Mouse (Mus musculus) adrenal gland (tissue): ENCODE results near the gene Fam83c.

ENCODE experiments used
- intact Hi-C: fragments of 180-260 bp; cut with DNase I; formaldehyde crosslinking; loops from one replicate; pipeline ENCODE4 v1.15.1; 2025

Fam83c gene

DNA sequence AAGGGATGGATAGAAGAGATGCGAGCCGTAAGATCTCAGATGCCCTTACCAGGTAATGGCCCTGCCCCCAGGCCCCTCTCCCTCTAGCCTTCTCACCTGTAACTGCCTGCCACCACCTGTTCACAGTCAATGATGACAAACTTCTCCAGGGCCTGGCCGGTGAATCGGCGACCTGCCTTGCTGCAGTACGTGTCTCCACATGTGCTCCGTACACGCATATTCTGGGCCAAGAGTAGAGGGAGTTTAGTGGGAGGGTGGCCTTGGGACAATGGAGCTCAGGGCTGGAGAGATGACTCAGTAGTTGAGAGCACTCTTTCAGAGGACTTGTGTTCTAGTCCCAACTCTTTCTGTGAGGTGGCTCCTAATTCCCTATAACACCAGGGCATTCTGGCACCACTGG, 3.8 kb downstream of the Fam83c start:
- intact Hi-C loops = no loop called here

DNA sequence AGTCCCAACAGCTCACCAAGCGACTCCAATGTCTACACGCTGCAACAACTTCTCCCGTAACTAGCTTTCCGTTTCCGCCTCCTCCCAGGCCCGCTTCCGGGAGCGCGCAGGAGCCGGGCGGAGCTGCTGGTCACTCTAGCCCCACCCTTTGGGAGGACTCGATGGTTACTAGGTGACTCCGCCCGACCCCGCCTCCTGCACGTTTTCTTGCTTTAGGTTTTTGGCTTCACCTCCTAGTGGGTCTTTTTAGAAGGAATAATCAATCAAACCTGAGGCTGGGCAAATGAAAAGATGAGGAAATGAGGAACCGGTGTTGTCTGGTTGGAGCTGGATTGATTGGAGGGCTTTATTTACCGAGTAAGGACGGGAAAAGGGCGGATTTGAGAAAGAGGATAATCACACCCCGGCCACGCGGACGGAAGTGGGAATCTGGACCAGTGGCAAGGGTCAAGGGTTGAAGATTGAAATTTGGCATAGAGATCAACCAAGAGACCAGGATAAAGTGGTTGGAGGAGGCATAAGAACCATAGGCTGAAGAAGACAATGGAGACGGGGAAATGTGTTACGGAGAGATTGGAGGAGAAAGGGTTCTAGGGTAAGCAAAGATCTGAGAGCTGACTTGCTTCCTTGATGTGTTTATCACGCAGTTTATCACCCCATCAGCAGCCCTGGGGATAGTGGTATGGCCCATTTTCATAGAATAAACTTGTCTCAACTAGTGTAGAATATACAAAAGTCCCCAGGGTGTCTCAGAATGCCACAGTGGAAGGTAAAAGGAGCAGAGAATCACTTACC, 7.8 kb downstream of the Fam83c start, which contains the start of gene Eif6:
Eif6 (minus strand) TSS at position 296 of the 795 bp plus-strand sequence.
- intact Hi-C loops = no loop called here

DNA sequence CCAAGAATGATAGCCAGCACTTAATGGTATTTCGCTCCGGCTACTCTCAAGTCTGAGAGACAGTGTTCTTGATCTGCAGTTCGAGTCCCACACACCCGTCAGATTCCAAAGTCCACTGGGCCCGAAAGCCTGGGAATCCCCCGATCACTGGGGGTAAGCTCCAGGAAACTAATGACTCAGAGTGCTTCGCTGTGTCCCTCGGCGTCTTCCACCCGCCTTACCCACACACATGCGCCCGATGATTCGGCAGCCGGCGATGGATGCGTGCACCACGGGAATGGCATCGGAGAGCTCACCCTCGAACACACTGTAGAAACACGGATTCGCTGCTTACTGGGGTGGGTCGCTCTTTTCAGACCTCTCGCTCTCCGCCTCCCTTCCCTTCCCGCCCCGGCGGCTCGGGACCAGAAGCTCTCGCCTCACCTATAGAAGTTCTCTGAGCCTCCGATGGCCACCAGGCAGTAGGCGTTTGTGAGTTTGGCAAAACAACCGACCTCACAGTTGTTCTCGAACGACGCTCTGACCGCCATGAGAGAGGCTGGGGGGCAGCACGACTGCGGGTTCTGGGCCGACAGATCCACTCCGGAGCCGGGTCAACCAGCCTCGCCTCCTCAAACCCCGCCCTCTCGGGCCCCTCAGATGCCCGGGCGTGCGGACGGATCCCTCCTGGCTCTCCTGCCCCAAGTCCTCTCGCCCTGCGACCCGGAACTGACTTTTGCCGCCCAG, 8.6 kb downstream of the Fam83c start:
- intact Hi-C loops = no loop called here

DNA sequence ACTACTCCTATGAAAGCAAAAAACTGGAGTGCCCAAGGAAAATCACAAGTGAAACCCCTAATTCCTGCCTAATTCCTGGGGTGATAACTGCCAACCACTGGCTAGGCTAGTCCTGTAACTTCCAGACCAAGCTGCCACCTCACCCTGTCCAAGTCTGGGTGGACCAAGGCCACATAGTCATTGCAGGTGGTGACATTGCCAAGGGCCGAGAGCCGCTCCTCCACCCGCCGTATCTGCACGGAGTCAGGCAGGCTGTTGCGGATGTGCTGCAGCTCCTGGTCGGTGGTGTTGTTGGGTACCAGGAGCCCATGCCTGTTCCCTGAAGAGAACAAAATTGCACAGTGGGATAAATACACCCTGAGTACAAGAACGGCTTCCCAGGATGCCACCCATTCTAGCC, 10.9 kb downstream of the Fam83c start:
- intact Hi-C loops = no loop called here

DNA sequence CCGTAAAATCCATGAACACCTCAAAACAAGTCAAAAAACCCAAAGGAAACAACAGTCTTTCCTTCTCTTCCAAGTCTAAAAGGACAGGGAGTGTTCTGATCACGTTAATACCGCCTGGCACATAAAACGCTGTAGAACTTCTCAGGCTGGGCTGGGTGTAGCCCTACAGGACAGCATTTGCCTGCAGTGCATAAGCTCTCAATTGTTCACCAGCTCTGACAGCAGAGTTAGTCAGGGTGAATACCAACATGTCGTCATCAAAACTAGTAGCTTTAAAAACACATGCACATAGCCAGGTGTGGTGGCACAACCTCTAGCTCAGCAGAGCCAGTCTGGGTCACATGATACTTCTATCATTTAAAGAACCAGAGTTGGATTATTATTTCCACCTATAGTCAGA, 13.9 kb downstream of the Fam83c start:
- intact Hi-C loops = no loop called here

DNA sequence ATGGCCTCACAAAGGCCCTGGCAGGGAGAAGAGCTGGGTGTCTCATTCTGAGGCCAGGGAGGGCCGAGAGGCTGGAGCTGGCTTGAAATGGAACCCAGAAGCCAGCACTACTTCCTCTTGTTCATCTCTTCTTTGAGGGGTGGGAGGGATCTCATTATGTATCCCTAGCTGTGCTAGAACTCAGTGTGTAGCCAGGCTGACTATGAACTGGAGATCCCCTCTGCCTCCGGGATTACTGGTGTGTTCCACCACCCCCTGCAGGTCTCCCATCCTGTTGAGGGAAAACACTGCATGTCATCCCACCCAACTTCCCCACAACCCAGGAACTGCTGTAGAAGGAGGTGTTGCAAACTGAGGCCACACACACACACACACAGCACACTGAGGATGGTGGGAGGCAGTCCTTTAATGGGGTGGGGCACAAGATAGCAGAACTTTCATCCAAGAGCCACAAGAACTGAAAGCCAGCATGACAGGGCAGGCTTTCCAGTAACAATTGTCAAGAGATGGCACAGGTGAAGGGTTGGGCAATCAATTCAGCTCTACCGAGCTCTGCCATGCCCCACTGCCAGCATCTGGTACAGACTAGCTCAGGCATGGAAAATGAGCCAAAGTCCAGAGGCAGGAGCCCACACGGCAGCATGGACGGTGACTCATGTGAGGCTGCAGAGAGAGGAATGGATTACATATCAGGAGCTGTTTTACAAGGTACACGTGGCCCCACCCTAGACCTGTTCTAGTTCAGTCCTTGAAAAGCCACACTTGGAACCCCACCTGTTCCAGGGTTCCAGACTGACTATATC, 15.0 kb downstream of the Fam83c start:
- intact Hi-C loops = no loop called here

DNA sequence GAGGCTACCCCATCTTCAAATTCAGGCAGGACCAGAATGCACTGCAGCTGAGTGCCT, 15.4 kb downstream of the Fam83c start, which contains the start of gene BC029722:
BC029722 (minus strand) TSS at position 35 of the 57 bp plus-strand sequence.
- intact Hi-C loops = no loop called here

DNA sequence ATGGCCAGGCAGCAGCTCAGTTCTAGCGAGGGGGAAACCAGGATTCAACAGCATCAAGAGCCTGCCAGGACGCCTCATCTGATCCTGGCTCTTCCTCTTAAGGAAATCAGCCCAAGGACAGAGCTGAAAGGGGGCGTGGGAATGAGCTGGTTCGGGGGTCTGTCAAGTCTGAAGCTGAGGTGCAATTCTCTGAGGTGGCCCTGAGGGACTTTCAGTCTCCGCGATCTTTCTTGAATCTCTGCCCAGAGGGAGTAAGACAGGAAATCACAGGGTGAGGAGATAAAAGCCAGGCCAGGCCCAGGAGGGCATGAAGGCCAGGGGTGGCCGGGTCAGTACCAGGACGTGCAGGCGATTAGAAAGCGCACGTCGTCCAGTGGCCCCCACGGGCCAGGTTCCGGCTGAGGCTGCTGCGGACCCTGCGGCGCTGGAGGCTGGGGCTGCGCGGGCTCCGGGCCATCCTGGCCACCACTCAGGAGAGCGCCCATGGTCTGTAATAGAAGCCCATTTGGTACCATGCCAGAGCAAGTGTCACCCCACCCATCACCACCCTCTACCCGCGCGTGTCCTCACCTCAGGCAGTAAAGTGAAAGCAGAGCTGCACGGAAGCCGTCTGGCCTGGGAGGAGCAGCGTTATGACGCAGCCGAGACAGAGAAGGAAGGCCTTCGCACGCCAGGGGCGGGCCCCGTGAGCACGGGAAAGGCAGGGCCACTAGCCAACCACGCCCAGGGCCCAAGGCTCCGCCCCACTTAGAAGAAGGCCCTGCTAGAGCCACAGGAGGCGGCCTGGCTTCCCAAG, 15.9 kb downstream of the Fam83c start:
- intact Hi-C loops = no loop called here

DNA sequence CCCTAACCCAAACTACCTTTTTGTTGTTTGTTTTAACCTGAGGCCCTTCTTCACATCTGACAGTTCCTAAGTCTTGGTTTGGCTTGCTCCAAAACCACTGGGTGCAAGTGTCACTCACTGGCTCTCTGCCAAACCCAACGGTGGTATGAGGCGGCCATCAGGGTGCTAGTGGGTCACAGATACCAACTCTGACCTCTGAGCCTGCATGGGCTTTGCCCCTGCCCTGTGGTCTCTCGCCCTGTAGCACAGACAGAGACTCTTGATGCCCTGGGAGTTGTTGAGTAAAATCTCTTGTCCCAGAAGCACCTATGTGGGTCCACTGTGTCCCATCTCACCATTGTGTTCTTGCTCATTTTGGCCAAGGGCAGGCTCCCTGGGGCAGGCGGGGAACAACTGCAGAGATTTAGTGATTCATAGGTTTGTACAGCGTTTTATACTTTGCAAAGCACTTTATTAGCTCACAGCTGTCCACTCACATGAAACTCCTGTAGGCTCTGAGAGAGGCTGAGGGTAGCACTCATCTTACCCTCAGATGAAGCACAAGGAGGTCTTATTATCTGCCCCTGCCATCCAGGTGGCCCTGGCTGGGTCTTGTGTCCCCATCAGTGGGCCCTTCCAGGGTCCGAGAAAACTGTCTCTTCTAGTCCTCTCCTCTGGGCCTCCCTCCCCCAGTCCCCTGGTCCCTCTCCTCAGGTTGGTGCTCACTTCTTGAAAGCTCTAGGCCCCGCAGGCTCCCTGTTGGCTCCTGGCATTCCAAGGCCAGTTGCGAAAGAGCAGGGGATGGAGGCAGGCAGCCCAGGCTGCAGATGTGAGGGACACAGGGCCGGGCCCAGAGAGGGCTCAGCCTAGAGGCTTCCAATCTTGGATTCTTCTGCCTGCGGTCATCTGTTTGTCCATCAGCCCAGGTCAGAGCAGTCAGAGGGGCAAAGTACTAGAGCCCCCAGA, 17.1 kb downstream of the Fam83c start:
- intact Hi-C loops = no loop called here

DNA sequence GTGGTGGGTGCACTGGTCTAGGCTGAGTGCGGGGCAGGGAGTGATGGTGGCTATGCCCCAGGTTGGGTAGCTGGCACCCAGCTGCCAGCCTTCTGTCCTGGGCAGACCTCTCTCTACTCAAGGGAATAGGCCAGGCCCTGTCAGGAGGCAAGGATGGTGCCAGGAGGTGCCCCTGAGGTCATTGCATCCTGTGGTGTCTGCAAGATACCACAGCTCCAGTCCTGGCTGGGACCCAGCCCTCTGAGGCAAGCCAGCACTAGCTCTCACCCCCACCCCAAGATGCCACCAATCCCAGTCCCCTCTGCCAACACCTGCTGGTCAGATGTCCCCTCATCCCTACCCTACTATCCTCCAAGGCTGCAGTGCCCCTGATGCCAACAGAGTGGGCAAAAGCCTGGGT, 18.5 kb downstream of the Fam83c start:
- intact Hi-C loops = no loop called here

DNA sequence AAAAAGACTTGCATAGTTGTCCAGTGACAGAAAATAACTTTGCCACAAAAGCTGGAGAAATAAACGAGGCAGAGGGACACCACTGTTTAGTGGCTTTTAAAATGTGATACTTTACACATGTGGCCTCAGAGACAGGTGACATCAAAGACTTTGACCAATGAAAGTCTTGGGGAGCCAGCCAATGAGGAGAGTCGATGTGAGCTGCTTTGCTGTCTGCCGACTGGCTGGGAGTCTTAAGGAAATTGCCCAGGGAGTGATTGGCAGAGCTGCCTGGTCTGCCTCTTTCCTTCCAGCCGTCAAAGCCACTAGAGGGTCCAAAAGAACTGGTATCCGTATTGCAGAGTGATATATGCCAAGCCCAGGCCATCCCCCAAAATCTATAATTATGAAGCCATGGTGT, 19.8 kb downstream of the Fam83c start:
- intact Hi-C loops = loop anchor here (5.0 kb wide), 1 partner anchor 58 kb away; no protein-coding TSS in a partner anchor

DNA sequence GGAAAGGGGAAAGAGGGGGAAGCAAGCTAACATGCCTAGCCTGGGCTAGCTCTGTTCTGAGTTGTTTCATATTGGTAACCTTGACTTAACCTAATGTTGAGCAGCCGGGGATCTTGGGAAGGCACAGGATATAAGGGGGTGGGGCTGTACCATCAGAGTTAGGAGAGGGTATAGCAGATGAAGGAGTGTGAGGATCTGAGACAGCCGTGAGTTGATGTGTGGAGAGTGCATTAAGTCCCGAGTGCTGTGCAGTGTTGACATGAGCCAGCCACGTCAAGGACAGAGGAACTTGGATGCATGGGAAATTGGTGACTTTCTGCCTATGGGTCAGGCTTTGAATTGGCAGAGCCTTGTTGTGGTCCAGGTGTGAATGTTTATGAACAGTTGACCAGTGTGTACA, 22.0 kb downstream of the Fam83c start:
- intact Hi-C loops = loop anchor here (5.0 kb wide), 1 partner anchor 55 kb away; no protein-coding TSS in a partner anchor

DNA sequence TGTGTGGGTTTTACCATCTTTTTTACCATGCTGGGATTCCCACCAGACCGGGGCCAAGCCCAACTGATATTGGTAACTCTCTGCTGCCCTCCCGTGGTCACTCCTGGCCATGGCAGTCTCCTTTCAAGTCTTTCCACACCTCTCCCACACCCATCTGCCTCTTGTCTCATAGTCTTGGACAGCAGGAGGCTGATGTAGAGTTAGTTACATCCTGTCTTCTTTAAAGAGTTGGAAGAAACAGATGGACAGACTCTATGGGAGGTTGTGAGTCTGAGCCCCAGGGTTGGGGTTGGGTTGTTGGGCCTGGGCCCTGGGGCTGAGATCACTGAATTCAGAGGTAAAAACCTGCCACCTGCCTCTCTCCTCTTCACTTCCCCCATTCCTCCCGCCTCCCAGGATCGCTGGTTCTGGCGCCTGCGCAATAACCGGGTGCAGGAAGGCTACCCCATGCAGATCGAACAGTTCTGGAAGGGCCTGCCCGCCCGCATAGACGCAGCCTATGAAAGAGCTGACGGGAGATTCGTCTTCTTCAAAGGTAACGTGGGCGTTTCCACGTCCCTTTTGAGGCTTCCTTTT, 22.7 kb downstream of the Fam83c start:
- intact Hi-C loops = loop anchor here (5.0 kb wide), 1 partner anchor 55 kb away; no protein-coding TSS in a partner anchor

DNA sequence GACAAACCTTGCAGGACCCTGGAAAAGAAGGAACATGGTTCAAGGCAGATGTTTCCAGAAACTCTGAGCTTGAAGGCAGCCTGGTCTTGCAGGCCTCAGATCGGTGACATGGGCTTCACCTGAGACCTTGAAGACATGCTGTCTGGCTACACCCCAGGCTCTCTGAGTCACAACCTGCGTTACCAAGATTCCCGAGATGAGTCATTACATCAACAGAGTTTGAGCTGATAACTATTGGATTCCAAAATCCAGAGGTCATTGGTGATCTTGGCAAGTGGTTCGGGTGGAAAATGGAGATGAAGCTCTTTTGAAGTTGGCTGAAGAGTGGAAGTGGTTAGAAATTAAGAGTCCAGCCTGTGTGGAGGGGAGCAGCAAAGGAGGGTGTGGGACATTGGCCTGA, 25.0 kb downstream of the Fam83c start:
- intact Hi-C loops = loop anchor here (5.0 kb wide), 1 partner anchor 52 kb away; no protein-coding TSS in a partner anchor

DNA sequence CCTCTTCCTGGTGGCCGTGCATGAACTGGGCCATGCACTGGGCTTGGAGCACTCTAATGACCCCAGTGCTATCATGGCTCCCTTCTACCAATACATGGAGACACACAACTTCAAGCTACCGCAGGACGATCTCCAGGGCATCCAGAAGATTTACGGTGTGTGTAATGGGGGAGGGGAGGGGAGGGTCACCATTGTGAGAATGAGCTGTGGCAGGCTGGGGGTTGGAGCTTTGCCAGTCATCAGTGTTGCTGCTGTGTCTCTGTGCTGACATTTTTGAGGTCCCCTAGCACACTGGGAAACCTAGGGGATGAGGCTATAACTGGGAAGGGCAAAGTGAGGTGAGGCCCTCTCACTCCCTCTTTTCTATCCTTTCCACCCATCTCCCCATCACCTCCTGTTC, 27.2 kb downstream of the Fam83c start:
- intact Hi-C loops = no loop called here

DNA sequence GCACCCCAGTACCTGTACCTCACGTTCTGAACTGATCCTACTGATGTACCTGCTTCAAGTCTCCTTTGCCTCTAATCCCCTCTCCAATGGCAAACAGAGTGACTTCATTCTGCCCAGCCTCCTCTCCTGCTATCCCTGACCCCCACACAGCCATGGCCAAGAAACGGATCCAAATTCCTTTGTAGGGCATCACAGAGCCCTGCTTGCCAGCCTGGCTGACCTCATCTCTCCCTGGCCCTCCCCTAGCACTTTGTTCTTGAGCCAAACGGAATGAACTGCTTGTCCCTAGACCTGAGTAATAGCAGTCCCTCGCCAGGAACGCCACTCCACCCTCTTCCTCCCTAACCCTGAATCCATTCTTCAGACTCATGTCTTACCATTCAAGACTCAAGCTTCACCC, 28.1 kb downstream of the Fam83c start:
- intact Hi-C loops = no loop called here

DNA sequence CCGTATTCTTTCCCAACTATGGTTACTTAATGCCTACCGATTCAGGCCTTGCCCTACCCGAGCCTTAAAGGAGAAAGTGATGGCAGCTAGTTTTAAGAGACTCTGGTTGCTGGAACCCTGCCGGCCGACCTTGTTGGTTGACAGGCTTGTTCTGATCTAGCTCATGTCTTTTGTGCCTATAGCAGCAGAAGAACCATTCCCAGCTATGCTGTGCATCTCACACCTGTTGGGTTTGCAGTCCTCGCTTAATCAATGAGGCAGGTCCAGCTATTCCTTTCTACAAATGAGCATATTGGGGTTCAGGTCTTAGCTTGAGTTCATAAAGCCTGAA, 28.8 kb downstream of the Fam83c start:
- intact Hi-C loops = no loop called here

DNA sequence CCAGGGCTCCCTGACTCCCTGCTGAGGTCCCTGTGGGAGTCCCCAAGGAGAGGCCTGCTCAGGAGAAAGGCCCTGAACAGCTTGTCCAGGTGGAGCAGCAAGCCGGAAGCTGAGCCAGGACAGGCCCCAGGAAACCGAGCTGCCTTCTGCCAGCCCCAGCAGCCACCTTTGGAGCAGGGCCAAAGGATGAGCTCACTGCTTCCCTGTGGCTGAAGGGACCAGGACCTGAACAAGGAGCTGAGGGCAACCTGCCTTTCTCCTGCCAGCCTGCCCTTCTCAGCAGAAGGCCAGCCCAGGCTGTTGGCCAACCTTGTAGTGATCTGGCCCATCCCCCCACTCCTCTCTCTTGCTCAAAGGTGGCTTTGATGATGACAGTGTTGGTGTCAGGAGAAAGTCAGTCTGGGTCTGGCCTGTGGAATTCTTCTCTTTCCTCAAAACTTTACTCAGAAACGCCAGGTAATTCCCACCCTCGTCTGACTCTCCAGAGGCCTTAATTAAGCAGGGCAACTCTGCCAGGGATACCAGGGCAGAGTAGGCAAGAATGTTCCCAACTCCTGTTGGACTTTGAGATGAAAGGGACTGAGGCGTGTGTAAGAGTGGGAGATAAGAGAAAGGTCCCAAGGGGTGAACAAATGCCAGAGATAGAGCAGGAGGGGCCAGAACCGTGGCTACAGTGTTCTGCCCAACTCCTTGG, 29.3 kb downstream of the Fam83c start:
- intact Hi-C loops = no loop called here

DNA sequence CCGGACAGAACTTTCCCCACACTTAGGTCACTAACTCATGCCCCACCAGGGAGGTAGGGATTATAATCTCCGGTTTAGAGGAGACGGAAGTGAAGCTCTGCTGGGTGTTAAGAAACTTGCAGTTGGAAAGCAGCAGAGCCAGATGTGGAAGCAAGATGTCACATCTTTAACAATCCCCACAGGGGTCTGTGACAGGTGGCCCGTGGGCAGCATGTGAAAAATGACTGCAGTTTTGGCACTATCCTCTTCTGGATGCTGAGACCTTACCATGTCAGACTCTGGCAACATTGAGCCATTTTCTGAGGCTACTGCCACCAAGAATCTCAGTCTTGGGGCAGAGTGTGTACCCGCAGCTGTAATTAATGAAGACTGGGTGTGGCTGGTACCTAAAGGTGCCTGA, 30.6 kb downstream of the Fam83c start:
- intact Hi-C loops = loop anchor here (5.0 kb wide), 1 partner anchor 37 kb away; no protein-coding TSS in a partner anchor
